Mouse (Mus musculus): ENCODE results near the gene Rplp0.

GRCm38 (mm10) chr5:115554536-115555291 lies 4.6 kb upstream of the Rplp0 start:
- TF ChIP-seq POLR2A (IDR thresholded peaks at IDR 0.05; ENCODE audit: low read depth, low read length): no peak
- no peak for TF ChIP-seq CTCF (IDR thresholded peaks at IDR 0.05; ENCODE audit: borderline replicate concordance, insufficient read depth, low read length)
